Mouse (Mus musculus) kidney, postnatal 0 days (tissue): ENCODE data around the gene Ngf. TPM values are rescaled to one million over a fixed set of nuclear protein-coding genes. Genes with fewer than 3 reads are reported as not detected.

Source experiments
- ATAC-seq: fragments of 200-750 bp; cut with Nextera tagmentation; replicated peaks from 2 replicates; pipeline ENCODE4 v1.8.0; 2017; ENCODE audit warnings: low read depth, moderate number of reproducible peaks, moderate TSS enrichment, moderate library complexity; ENCODE audit not compliant: low FRiP score
- DNase-seq: peaks from one replicate; pipeline ENCODE4 v3.0.0-alpha.2; 2016; ENCODE audit warnings: low spot score
- H3K27ac ChIP-seq: fragments of 300-500 bp; sonication (generic); 2 replicates; pipeline ENCODE4 v1.5.1; 2014; ENCODE audit warnings: mild to moderate bottlenecking
- H3K27me3 ChIP-seq: fragments of 300-500 bp; sonication (generic); 2 replicates; pipeline ENCODE4 v1.6.1; 2014; ENCODE audit warnings: low read length, mixed read lengths; ENCODE audit not compliant: insufficient read depth
- H3K36me3 ChIP-seq: fragments of 300-500 bp; sonication (generic); 2 replicates; pipeline ENCODE4 v1.6.1; 2014; ENCODE audit warnings: low read length, mixed read lengths; ENCODE audit not compliant: insufficient read depth
- H3K4me1 ChIP-seq: fragments of 300-500 bp; sonication (generic); replicated peaks from 2 replicates; pipeline ENCODE4 v1.6.1; 2014; ENCODE audit warnings: antibody characterized with exemption, low read length, mixed read lengths; ENCODE audit not compliant: insufficient read depth
- H3K4me2 ChIP-seq: fragments of 300-500 bp; sonication (generic); 2 replicates; pipeline ENCODE4 v1.6.1; 2014; ENCODE audit warnings: mild to moderate bottlenecking, low read length, moderate library complexity, mixed read lengths
- H3K4me3 ChIP-seq: fragments of 300-500 bp; sonication (generic); replicated peaks from 2 replicates; pipeline ENCODE4 v1.5.1; 2014; ENCODE audit warnings: low read depth, low read length
- H3K9ac ChIP-seq: fragments of 300-500 bp; sonication (generic); 2 replicates; pipeline ENCODE4 v1.6.1; 2014; ENCODE audit warnings: low read depth, low read length
- H3K9me3 ChIP-seq: fragments of 300-500 bp; sonication (generic); replicated peaks from 2 replicates; pipeline ENCODE4 v1.6.1; 2016; ENCODE audit warnings: low read length, inconsistent platforms, mixed read lengths
- CTCF ChIP-seq: IDR thresholded peaks from 2 replicates; pipeline ENCODE4 v1.5.1; 2016; ENCODE audit warnings: antibody characterized with exemption, low read depth, mild to moderate bottlenecking, moderate library complexity
- WGBS: fragments of 180-500 bp; shearing (Covaris S2); extraction: QIAGEN DNeasy Blood & Tissue Kit; methylation state at CpG from one replicate; pipeline ENCODE4 v1.1.7; 2014; 5-methylcytosine and 5-hydroxymethylcytosine counted together
- polyA plus RNA-seq: library from polyadenylated mRNA; unstranded; fragments of >200 nt; fragmentation: Nextera tagmentation; extraction: Ambion mirVana; gene quantifications from 2 replicates; pipeline ENCODE4 v1.2.1, GENCODE M21; 2015

Ngf gene
- polyA plus RNA-seq, 1 experiment from 2014 or later = 3.0 TPM

DNA sequence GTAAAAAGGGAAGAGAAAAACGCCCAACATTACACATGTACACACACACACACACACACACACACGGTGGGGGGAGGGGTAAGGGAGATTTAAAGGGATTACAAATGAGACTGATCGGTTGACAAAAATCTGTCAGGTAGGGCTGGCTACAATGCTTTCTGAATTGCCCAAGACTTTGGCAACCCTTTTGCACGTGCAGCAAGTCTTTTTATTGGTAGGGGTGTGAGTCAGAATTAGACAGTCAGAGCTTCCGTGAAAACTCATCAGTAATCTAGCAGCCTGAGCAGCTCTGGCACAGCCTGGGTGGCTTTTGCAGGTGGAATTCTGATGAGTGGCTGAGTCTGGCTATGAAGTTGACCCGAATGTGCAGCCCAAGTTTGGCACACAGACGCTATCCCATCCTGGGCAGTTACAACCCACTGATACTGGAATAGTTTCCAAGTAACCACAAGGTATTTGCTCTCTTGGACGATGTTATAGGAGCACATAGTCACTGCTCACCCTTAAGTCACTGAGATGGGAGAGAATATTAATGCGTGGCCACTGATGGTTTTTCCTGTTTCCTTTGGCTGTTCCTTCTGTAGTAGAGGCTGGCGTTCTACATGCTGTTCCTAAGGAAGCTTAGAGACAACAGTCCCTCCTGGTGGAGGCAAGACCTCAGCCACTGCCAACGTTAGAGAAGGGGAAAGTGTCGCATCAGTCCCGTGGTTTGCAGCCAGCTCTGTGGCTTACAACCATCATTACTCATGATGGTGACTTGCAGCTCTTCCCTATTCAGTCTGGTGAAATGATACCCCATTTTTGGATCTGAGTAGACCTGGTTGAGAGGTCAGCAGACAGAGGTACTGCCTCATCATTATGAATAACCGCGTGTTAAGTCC lies 4.8 kb downstream of the Ngf start:
- Histone ChIP-seq H3K9me3 (no peaks in the 10 kb centered on the region), H3K9ac (no peak overlapping the region), H3K36me3 (no peaks in the 10 kb centered on the region), H3K4me2 (no peak overlapping the region), H3K4me3 (no peak overlapping the region), H3K27ac (no peak overlapping the region), H3K27me3 (peaks cover 7% of the 10 kb centered on the region), H3K4me1 (no peaks in the 10 kb centered on the region; the same call in 1 of the 2 replicates)
- 74% methylated on average over 15 of the region's 15 CpGs for WGBS
- TF ChIP-seq CTCF = no peak
- ATAC-seq (no peak), DNase-seq (no peak)

DNA sequence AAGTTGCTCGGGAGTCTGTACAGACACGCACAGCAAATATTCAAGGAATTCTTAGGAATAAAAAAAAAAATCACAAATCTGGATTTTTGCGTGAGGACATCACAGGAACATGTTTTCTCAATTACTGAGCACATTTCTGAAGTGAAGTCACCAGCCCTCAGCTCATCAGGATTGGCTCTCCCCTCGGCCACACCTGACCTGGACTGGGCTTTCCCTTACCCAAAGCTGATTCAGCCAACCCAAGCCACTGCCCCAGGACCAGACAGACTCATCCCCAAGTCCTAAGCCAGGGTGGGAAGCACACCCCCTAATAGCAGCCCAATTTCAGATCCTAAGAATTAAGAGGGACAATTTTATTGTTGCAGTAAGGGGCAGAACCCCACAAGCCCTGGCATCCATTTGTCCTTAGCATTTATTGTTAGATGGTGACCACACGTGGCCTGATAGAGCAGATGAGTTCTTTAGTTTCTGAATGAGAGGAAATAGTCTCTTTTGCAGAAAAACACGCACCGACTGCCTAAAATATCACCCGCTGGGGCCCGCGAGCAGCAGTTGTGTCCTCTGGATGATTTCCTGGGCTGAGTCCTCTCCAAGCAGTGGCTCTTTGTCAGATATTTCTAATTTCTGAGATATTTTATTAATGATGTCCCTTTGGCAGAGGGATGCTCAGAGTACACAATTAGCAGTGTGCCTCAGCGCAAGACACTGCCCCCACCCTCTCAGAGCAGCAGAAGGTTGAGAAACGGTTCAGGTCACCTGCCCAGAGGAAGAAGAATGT lies 8.4 kb downstream of the Ngf start:
- H3K4me1 ChIP-seq = no peaks in the 10 kb centered on the region
- TF ChIP-seq CTCF = no peak
- no peak overlapping the region for H3K9ac ChIP-seq
- H3K27me3 ChIP-seq = no peaks in the 10 kb centered on the region
- H3K4me3 ChIP-seq = no peak overlapping the region
- ATAC-seq (no peak), DNase-seq (no peak)
- 75% methylated on average over 12 of the region's 12 CpGs for WGBS
- no peak overlapping the region for H3K4me2 ChIP-seq
- H3K27ac ChIP-seq = no peak overlapping the region
- H3K9me3 ChIP-seq = no peaks in the 10 kb centered on the region
- no peaks in the 10 kb centered on the region for H3K36me3 ChIP-seq

DNA sequence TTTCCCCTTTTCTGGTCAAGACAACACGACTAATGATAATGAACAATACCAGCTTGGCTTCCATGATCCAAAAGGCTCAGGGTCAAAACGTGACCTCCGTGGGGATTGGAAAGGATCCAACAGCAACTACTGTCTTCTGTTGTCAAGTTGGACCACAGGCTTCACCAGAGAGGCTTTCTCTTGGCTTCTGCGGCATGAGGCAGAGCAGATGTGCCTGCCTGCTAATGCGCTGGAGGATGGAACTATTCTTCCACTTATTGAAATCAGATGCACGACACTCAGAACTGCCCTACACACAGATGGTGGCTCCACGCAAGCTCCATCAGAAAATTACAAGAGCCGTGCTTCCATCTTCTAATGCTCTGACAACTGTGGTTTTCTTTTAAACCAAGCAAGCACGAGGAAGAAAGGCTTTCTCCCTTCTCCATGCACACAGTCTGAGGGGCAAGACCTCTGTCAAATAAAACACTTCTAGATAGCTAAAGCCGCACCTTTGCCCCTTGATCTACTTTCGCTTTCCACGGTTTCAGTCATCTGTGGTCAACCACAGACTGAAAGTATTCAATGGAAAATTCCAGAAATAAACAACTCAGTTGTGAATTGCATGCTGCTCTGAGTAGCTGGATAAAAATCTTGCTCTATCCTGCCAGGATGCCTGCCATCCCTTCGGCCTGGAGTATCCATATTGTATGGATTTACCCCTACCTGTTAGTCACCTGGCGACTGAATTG lies 20.8 kb downstream of the Ngf start:
- H3K4me1 ChIP-seq = no peaks in the 10 kb centered on the region
- H3K4me2 ChIP-seq = no peak overlapping the region; the same call in none of the 2 replicates
- H3K9ac ChIP-seq = no peak overlapping the region
- H3K9me3 ChIP-seq = no peaks in the 10 kb centered on the region
- ATAC-seq = no peak
- no peak overlapping the region for H3K4me3 ChIP-seq
- no peaks in the 10 kb centered on the region for H3K36me3 ChIP-seq
- DNase-seq = peak; percentile 73
- no peaks in the 10 kb centered on the region for H3K27me3 ChIP-seq
- no peak for TF ChIP-seq CTCF
- H3K27ac ChIP-seq = no peak overlapping the region
- WGBS = 51% methylated on average over 14 of the region's 14 CpGs

DNA sequence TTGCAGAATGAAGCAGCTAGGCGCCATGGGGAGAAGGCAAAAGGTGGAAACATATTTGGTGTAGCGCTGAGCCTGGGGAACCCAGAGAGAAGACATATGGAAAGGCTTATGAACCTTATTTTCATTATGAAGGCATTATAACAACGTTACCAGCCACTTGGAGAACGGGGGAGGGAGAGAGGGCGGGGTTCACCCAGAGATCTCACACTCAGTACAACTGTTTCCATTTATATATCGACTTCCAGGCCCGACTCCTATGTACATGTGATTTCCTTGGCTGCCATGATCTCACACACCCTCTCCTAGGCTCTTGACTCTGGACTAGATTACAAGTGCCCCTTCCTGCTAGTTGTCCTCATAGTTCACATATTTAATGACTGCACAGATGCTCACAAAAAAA lies 28.4 kb downstream of the Ngf start:
- H3K27me3 ChIP-seq = no peaks in the 10 kb centered on the region
- no peaks in the 10 kb centered on the region for H3K4me1 ChIP-seq
- H3K4me3 ChIP-seq = no peak overlapping the region
- no peak overlapping the region for H3K4me2 ChIP-seq
- DNase-seq = no peak
- TF ChIP-seq CTCF = no peak
- WGBS = 84% methylated on average over 7 of the region's 7 CpGs
- no peak for ATAC-seq
- H3K9ac ChIP-seq = no peak overlapping the region
- H3K36me3 ChIP-seq = no peaks in the 10 kb centered on the region
- H3K9me3 ChIP-seq = no peaks in the 10 kb centered on the region
- no peak overlapping the region for H3K27ac ChIP-seq

DNA sequence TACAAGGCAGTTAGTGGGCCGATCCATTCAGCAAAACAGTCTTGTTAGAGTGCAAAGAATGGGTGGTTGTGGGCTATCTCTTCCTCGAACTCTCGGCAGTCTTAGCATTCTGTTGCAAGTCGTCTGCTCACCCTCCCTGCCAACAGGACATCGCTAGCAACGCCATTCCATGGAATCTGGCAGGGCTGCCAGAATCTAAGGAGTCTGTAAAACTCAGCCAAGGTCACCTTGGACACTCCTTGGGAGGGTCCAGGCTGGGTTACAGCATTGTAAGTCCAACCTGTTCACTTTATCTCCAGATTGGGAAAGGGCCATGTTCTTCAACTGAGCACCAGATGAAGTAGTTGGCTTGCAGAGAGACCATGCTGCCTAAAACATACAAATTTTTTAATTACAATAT lies 29.2 kb downstream of the Ngf start:
- Histone ChIP-seq H3K4me2 (no peak overlapping the region), H3K4me1 (no peaks in the 10 kb centered on the region), H3K27ac (no peak overlapping the region), H3K27me3 (no peaks in the 10 kb centered on the region), H3K36me3 (no peaks in the 10 kb centered on the region), H3K9ac (no peak overlapping the region), H3K9me3 (no peaks in the 10 kb centered on the region), H3K4me3 (no peak overlapping the region)
- no peak for TF ChIP-seq CTCF
- 82% methylated on average over 6 of the region's 6 CpGs for WGBS
- ATAC-seq (no peak), DNase-seq (no peak)

DNA sequence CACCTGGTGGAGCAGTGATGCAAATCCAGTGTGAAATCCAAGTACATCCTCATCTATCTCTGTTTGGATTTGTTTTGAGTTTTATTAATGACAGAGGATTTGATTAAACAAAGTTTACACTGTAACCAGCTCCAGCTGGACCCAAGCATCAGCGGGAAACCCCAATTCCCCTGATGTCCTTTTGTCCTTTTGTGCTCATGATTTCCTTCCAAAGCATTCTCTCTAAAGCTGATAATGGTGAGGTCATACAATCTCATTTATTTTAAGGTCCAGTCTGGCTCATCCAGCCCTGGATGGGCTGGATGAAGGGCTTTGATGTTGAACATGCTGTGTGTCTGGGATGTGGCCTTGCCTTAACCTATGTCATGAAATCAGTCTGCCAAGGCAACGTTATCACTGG lies 30.3 kb downstream of the Ngf start:
- H3K36me3 ChIP-seq = no peaks in the 10 kb centered on the region
- TF ChIP-seq CTCF = no peak
- H3K9me3 ChIP-seq = no peaks in the 10 kb centered on the region
- ATAC-seq = no peak
- no peak overlapping the region for H3K4me2 ChIP-seq
- no peaks in the 10 kb centered on the region for H3K4me1 ChIP-seq
- no peaks in the 10 kb centered on the region for H3K27me3 ChIP-seq
- DNase-seq = peak; percentile 4
- no peak overlapping the region for H3K9ac ChIP-seq
- 40% methylated on average over 2 of the region's 2 CpGs for WGBS
- no peak overlapping the region for H3K4me3 ChIP-seq
- no peak overlapping the region for H3K27ac ChIP-seq
